Mouse (Mus musculus): Measurements from ENCODE around the gene Ros1. TPM values are rescaled to one million over a fixed set of nuclear protein-coding genes. Genes with fewer than 3 reads are reported as not detected.

The Ros1 gene
- polyA plus RNA-seq, 1 experiment from 2014 or later: not detected

- Histone ChIP-seq H3K9ac (no peak overlapping the region), H3K27me3 (no peaks in the 10 kb centered on the region), H3K4me2 (replicated peaks) (no peak overlapping the region), H3K9me3 (replicated peaks) (no peaks in the 10 kb centered on the region), H3K27ac (no peak overlapping the region), H3K4me1 (no peaks in the 10 kb centered on the region), H3K36me3 (no peaks in the 10 kb centered on the region), H3K4me3 (no peak overlapping the region)
- 0 out of 2 replicates have a peak, but pooled peaks have one; percentile 16 for ATAC-seq (ENCODE audit: low FRiP score)
- 26% methylated on average over 7 of the region's 7 CpGs for WGBS
These were observed 21.9 kb upstream of the Ros1 start for GRCm38 (mm10) chr10:52216797-52217563.

- no peak for ATAC-seq (ENCODE audit: low FRiP score)
- Histone ChIP-seq H3K9ac (no peak overlapping the region), H3K4me1 (no peaks in the 10 kb centered on the region), H3K4me3 (no peak overlapping the region), H3K27me3 (no peaks in the 10 kb centered on the region), H3K36me3 (no peaks in the 10 kb centered on the region), H3K4me2 (replicated peaks) (no peak overlapping the region), H3K9me3 (replicated peaks) (no peaks in the 10 kb centered on the region), H3K27ac (no peak overlapping the region)
- WGBS: 65% methylated on average over 2 of the region's 2 CpGs
These were observed 20.3 kb upstream of the Ros1 start for GRCm38 (mm10) chr10:52215267-52215818.

- H3K4me3 ChIP-seq: no peak overlapping the region
- no peaks in the 10 kb centered on the region for H3K9me3 ChIP-seq (replicated peaks)
- no peak overlapping the region for H3K9ac ChIP-seq
- no peaks in the 10 kb centered on the region for H3K27me3 ChIP-seq
- WGBS: 91% methylated on average over 2 of the region's 2 CpGs
- H3K4me2 ChIP-seq (replicated peaks): no peak overlapping the region
- no peaks in the 10 kb centered on the region for H3K4me1 ChIP-seq
- H3K36me3 ChIP-seq: no peaks in the 10 kb centered on the region
- H3K27ac ChIP-seq: no peak overlapping the region
- no peak for ATAC-seq (ENCODE audit: low FRiP score)
These were observed 9.0 kb upstream of the Ros1 start for GRCm38 (mm10) chr10:52204006-52204405.

DNA sequence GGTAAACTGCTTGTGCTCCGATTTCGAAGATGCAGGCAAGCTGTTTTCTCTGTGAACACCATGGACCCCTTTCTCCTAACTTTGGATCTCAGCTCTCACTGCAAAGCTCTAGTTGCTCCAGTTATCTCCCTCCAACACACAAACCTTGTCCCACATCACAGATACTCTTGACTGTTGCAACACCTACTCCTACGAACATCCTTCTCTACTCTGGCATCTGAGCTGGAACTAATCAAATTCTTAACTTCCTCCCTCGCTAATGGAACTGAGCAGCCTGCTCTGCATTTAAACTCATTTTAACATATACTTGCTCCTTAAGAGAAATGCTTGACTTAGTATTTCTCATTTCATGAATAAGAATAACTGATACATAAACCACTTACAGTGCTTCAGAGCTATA is 9.1 kb downstream of the Ros1 start:
- ATAC-seq (ENCODE audit: low FRiP score): no peak
- WGBS: 92% methylated on average over 4 of the region's 4 CpGs

GRCm38 (mm10) chr10:52182878-52183277 is 12.2 kb downstream of the Ros1 start:
- ATAC-seq (ENCODE audit: low FRiP score): no peak
- 90% methylated on average over 3 of the region's 3 CpGs for WGBS

More for the DNA sequence above, 9.1 kb downstream of the Ros1 start:
- Histone ChIP-seq H3K4me2 (replicated peaks) (no peak overlapping the region), H3K27me3 (no peaks in the 10 kb centered on the region), H3K27ac (no peak overlapping the region), H3K4me1 (no peaks in the 10 kb centered on the region), H3K36me3 (no peaks in the 10 kb centered on the region), H3K9me3 (replicated peaks) (no peaks in the 10 kb centered on the region), H3K4me3 (no peak overlapping the region), H3K9ac (no peak overlapping the region)

GRCm38 (mm10) chr10:52174376-52174775 is 20.7 kb downstream of the Ros1 start:
- no peak overlapping the region for H3K9ac ChIP-seq
- H3K4me1 ChIP-seq: no peaks in the 10 kb centered on the region
- WGBS: 66% methylated on average over 4 of the region's 4 CpGs

More at GRCm38 (mm10) chr10:52182878-52183277, 12.2 kb downstream of the Ros1 start:
- no peak overlapping the region for H3K4me3 ChIP-seq
- no peak overlapping the region for H3K27ac ChIP-seq
- H3K27me3 ChIP-seq: no peaks in the 10 kb centered on the region
- no peaks in the 10 kb centered on the region for H3K9me3 ChIP-seq (replicated peaks)
- H3K4me2 ChIP-seq (replicated peaks): no peak overlapping the region
- no peak overlapping the region for H3K9ac ChIP-seq
- no peaks in the 10 kb centered on the region for H3K36me3 ChIP-seq
- H3K4me1 ChIP-seq: no peaks in the 10 kb centered on the region

GRCm38 (mm10) chr10:52170489-52170888 is 24.6 kb downstream of the Ros1 start:
- H3K27ac ChIP-seq: no peak overlapping the region
- 91% methylated on average over 1 of the region's 1 CpGs for WGBS
- no peak for ATAC-seq (ENCODE audit: low FRiP score)
- H3K4me2 ChIP-seq (replicated peaks): no peak overlapping the region
- no peaks in the 10 kb centered on the region for H3K9me3 ChIP-seq (replicated peaks)
- no peaks in the 10 kb centered on the region for H3K36me3 ChIP-seq
- no peak overlapping the region for H3K9ac ChIP-seq
- H3K4me1 ChIP-seq: no peaks in the 10 kb centered on the region
- H3K4me3 ChIP-seq: no peak overlapping the region
- no peaks in the 10 kb centered on the region for H3K27me3 ChIP-seq

More at GRCm38 (mm10) chr10:52174376-52174775, 20.7 kb downstream of the Ros1 start:
- no peak for ATAC-seq (ENCODE audit: low FRiP score)
- no peaks in the 10 kb centered on the region for H3K27me3 ChIP-seq
- no peaks in the 10 kb centered on the region for H3K9me3 ChIP-seq (replicated peaks)
- no peaks in the 10 kb centered on the region for H3K36me3 ChIP-seq
- no peak overlapping the region for H3K4me2 ChIP-seq (replicated peaks)
- H3K4me3 ChIP-seq: no peak overlapping the region
- no peak overlapping the region for H3K27ac ChIP-seq

GRCm38 (mm10) chr10:52169841-52170240 is 25.2 kb downstream of the Ros1 start:
- H3K36me3 ChIP-seq: no peaks in the 10 kb centered on the region
- H3K9me3 ChIP-seq (replicated peaks): no peaks in the 10 kb centered on the region
- no peak for ATAC-seq (ENCODE audit: low FRiP score)
- no peak overlapping the region for H3K9ac ChIP-seq
- no peak overlapping the region for H3K4me3 ChIP-seq
- H3K4me2 ChIP-seq (replicated peaks): no peak overlapping the region
- 88% methylated on average over 5 of the region's 5 CpGs for WGBS
- H3K27me3 ChIP-seq: no peaks in the 10 kb centered on the region
- no peaks in the 10 kb centered on the region for H3K4me1 ChIP-seq
- no peak overlapping the region for H3K27ac ChIP-seq

- WGBS: 55% methylated on average over 1 of the region's 1 CpGs
- H3K36me3 ChIP-seq: no peaks in the 10 kb centered on the region
- H3K27ac ChIP-seq: no peak overlapping the region
- no peak overlapping the region for H3K9ac ChIP-seq
- H3K9me3 ChIP-seq (replicated peaks): no peaks in the 10 kb centered on the region
- no peaks in the 10 kb centered on the region for H3K4me1 ChIP-seq
- no peak overlapping the region for H3K4me3 ChIP-seq
- no peak for ATAC-seq (ENCODE audit: low FRiP score)
- H3K4me2 ChIP-seq (replicated peaks): no peak overlapping the region
- H3K27me3 ChIP-seq: no peaks in the 10 kb centered on the region
These were observed 29.7 kb downstream of the Ros1 start for GRCm38 (mm10) chr10:52165376-52165775.

DNA sequence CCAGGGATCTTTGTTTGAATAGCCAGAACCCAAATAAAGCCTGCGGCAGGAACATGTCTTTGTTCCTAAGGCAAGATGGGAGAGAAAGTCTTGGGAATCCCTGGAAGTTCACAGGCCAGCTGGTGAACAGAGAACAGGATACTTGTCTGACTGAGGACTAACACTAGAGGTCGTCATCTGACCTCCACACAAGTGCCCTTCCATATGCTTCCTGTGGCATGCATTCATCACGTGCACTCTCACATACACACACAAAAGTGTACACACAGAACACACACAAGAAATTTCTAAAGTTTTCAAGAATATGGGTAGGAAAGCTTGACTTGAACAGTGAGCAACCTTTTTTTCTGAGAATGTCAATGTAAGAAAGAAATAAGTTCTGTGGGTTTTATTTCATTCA is 34.4 kb downstream of the Ros1 start:
- 52% methylated on average over 3 of the region's 3 CpGs for WGBS
- no peak for ATAC-seq (ENCODE audit: low FRiP score)
- H3K4me2 ChIP-seq (replicated peaks): no peak overlapping the region
- no peaks in the 10 kb centered on the region for H3K9me3 ChIP-seq (replicated peaks)
- no peaks in the 10 kb centered on the region for H3K27me3 ChIP-seq
- no peaks in the 10 kb centered on the region for H3K4me1 ChIP-seq
- H3K27ac ChIP-seq: no peak overlapping the region
- H3K4me3 ChIP-seq: no peak overlapping the region
- no peaks in the 10 kb centered on the region for H3K36me3 ChIP-seq
- H3K9ac ChIP-seq: no peak overlapping the region

- ATAC-seq (ENCODE audit: low FRiP score): no peak
- Histone ChIP-seq H3K4me3 (no peak overlapping the region), H3K4me1 (no peaks in the 10 kb centered on the region), H3K4me2 (replicated peaks) (no peak overlapping the region), H3K27ac (no peak overlapping the region), H3K9ac (no peak overlapping the region), H3K27me3 (no peaks in the 10 kb centered on the region), H3K36me3 (no peaks in the 10 kb centered on the region), H3K9me3 (replicated peaks) (no peaks in the 10 kb centered on the region)
- 91% methylated on average over 3 of the region's 3 CpGs for whole genome bisulfite sequencing
These were observed 35.3 kb downstream of the Ros1 start for GRCm38 (mm10) chr10:52159704-52160103.

GRCm38 (mm10) chr10:52133354-52134074 is 61.5 kb downstream of the Ros1 start:
- no peak for ATAC-seq (ENCODE audit: low FRiP score)
- Histone ChIP-seq H3K27me3 (no peaks in the 10 kb centered on the region), H3K4me3 (no peak overlapping the region), H3K9ac (no peak overlapping the region), H3K36me3 (no peaks in the 10 kb centered on the region), H3K4me2 (replicated peaks) (no peak overlapping the region), H3K4me1 (no peaks in the 10 kb centered on the region), H3K9me3 (replicated peaks) (no peaks in the 10 kb centered on the region), H3K27ac (no peak overlapping the region)
- 91% methylated on average over 4 of the region's 4 CpGs for WGBS

All from hindbrain, embryonic 12.5 days (tissue).